Mouse (Mus musculus) neural tube, embryonic 15.5 days (tissue): ENCODE data around the gene Crnkl1. TPM values are rescaled to one million over a fixed set of nuclear protein-coding genes. Genes with fewer than 3 reads are reported as not detected.

Experiments used
- ATAC-seq: fragments of 200-750 bp; cut with Nextera tagmentation; 2 replicates; pipeline ENCODE4 v1.8.0; 2017; ENCODE audit warnings: mild to moderate bottlenecking, moderate TSS enrichment, moderate library complexity; ENCODE audit not compliant: low FRiP score
- H3K27ac ChIP-seq: fragments of 300-500 bp; sonication (generic); replicated peaks from 2 replicates; pipeline ENCODE4 v1.5.1; 2015; ENCODE audit warnings: mild to moderate bottlenecking, inconsistent platforms
- H3K27me3 ChIP-seq: fragments of 300-500 bp; sonication (generic); replicated peaks from 2 replicates; pipeline ENCODE4 v1.6.1; 2015; ENCODE audit warnings: inconsistent platforms
- H3K36me3 ChIP-seq: fragments of 300-500 bp; sonication (generic); 2 replicates; pipeline ENCODE4 v1.6.1; 2015; ENCODE audit warnings: inconsistent platforms
- H3K4me1 ChIP-seq: fragments of 300-500 bp; sonication (generic); 2 replicates; pipeline ENCODE4 v1.6.1; 2015; ENCODE audit warnings: inconsistent platforms
- H3K4me2 ChIP-seq: fragments of 300-500 bp; sonication (generic); 2 replicates; pipeline ENCODE4 v1.6.1; 2015; ENCODE audit warnings: inconsistent platforms, mild to moderate bottlenecking, moderate library complexity
- H3K4me3 ChIP-seq: fragments of 300-500 bp; sonication (generic); replicated peaks from 2 replicates; pipeline ENCODE4 v1.5.1; 2015; ENCODE audit warnings: mild to moderate bottlenecking, inconsistent platforms
- H3K9ac ChIP-seq: fragments of 300-500 bp; sonication (generic); replicated peaks from 2 replicates; pipeline ENCODE4 v1.6.1; 2015; ENCODE audit warnings: mild to moderate bottlenecking, inconsistent platforms
- H3K9me3 ChIP-seq: fragments of 300-500 bp; sonication (generic); replicated peaks from 2 replicates; pipeline ENCODE4 v1.6.1; 2016; ENCODE audit warnings: inconsistent platforms
- WGBS: fragments of 180-500 bp; shearing (Covaris S2); methylation state at CpG from one replicate; pipeline ENCODE4 v1.1.7; 2015; ENCODE audit warnings: mixed read lengths; 5-methylcytosine and 5-hydroxymethylcytosine counted together
- polyA plus RNA-seq: library from polyadenylated mRNA; unstranded; fragments of >200 nt; fragmentation: Nextera tagmentation; extraction: Ambion mirVana; gene quantifications from 2 replicates; pipeline ENCODE4 v1.2.1, GENCODE M21; 2015

The Crnkl1 gene
- 18.8 and 22.7 TPM in 2 replicates for polyA plus RNA-seq

GRCm38 (mm10) chr2:145934339-145935231 is at the start of gene Crnkl1, which contains the start of gene Cfap61:
Crnkl1 (minus strand) TSS chr2:145935014.
Cfap61 (plus strand) TSS chr2:145934784.
- WGBS = under 1% methylated on average over 61 of the region's 61 CpGs

GRCm38 (mm10) chr2:145982317-145983045 is 47.7 kb upstream of the Crnkl1 start:
- Histone ChIP-seq H3K27ac (no peak overlapping the region), H3K27me3 (no peaks in the 10 kb centered on the region), H3K4me2 (no peak overlapping the region), H3K4me1 (peaks cover 11% of the 10 kb centered on the region; the same call in 1 of the 2 replicates), H3K9ac (no peak overlapping the region), H3K36me3 (no peaks in the 10 kb centered on the region), H3K9me3 (no peaks in the 10 kb centered on the region), H3K4me3 (no peak overlapping the region)
- WGBS = 56% methylated on average over 9 of the region's 9 CpGs
- no peak for ATAC-seq

More at GRCm38 (mm10) chr2:145934339-145935231, at the start of gene Crnkl1, which contains the start of gene Cfap61:
- H3K4me2 ChIP-seq = peak within 1 kb of the TSS; percentile 81
- H3K4me3 ChIP-seq = peak within 1 kb of the TSS; percentile 78
- H3K9ac ChIP-seq = peak within 1 kb of the TSS; percentile 59
- ATAC-seq = peak; percentile 99
- peaks cover 9% of the 10 kb centered on the region for H3K4me1 ChIP-seq
- no peak within 1 kb of the TSS for H3K27ac ChIP-seq
- no peaks in the 10 kb centered on the region for H3K9me3 ChIP-seq
- H3K36me3 ChIP-seq = peaks cover 28% of the 10 kb centered on the region
- no peaks in the 10 kb centered on the region for H3K27me3 ChIP-seq

- Histone ChIP-seq H3K4me3 (no peak overlapping the region), H3K9ac (no peak overlapping the region), H3K9me3 (no peaks in the 10 kb centered on the region), H3K36me3 (no peaks in the 10 kb centered on the region), H3K27me3 (no peaks in the 10 kb centered on the region), H3K4me1 (peaks cover 11% of the 10 kb centered on the region; the same call in 1 of the 2 replicates), H3K27ac (peak overlapping the region; percentile 35), H3K4me2 (no peak overlapping the region)
- no peak for ATAC-seq
- 31% methylated on average over 6 of the region's 6 CpGs for WGBS
These were observed 46.9 kb upstream of the Crnkl1 start for GRCm38 (mm10) chr2:145981699-145982112.

GRCm38 (mm10) chr2:145980881-145981280 is 46.1 kb upstream of the Crnkl1 start:
- no peak overlapping the region for H3K4me2 ChIP-seq
- peaks cover 11% of the 10 kb centered on the region; the same call in 1 of the 2 replicates for H3K4me1 ChIP-seq
- no peaks in the 10 kb centered on the region for H3K36me3 ChIP-seq
- no peak for ATAC-seq
- H3K27me3 ChIP-seq = no peaks in the 10 kb centered on the region
- no peak overlapping the region for H3K4me3 ChIP-seq
- no peaks in the 10 kb centered on the region for H3K9me3 ChIP-seq
- H3K27ac ChIP-seq = no peak overlapping the region
- WGBS = 80% methylated on average over 9 of the region's 9 CpGs
- H3K9ac ChIP-seq = no peak overlapping the region

GRCm38 (mm10) chr2:145979616-145980015 is 44.8 kb upstream of the Crnkl1 start:
- no peaks in the 10 kb centered on the region for H3K36me3 ChIP-seq
- H3K4me1 ChIP-seq = peaks cover 11% of the 10 kb centered on the region; the same call in 1 of the 2 replicates
- H3K4me2 ChIP-seq = no peak overlapping the region
- no peak overlapping the region for H3K4me3 ChIP-seq
- no peaks in the 10 kb centered on the region for H3K9me3 ChIP-seq
- ATAC-seq = no peak
- no peak overlapping the region for H3K9ac ChIP-seq
- 44% methylated on average over 4 of the region's 4 CpGs for WGBS
- H3K27ac ChIP-seq = no peak overlapping the region
- no peaks in the 10 kb centered on the region for H3K27me3 ChIP-seq

- WGBS = 92% methylated on average over 4 of the region's 4 CpGs
- Histone ChIP-seq H3K4me2 (no peak overlapping the region), H3K9me3 (no peaks in the 10 kb centered on the region), H3K27ac (no peak overlapping the region), H3K4me3 (no peak overlapping the region), H3K36me3 (no peaks in the 10 kb centered on the region), H3K4me1 (no peaks in the 10 kb centered on the region), H3K9ac (no peak overlapping the region), H3K27me3 (no peaks in the 10 kb centered on the region)
- ATAC-seq = no peak
These were observed 37.8 kb upstream of the Crnkl1 start for GRCm38 (mm10) chr2:145972571-145972970.

- no peaks in the 10 kb centered on the region for H3K36me3 ChIP-seq
- H3K4me2 ChIP-seq = no peak overlapping the region
- no peaks in the 10 kb centered on the region for H3K27me3 ChIP-seq
- H3K9ac ChIP-seq = no peak overlapping the region
- no peaks in the 10 kb centered on the region for H3K4me1 ChIP-seq
- 74% methylated on average over 20 of the region's 20 CpGs for WGBS
- ATAC-seq = peak; percentile 38; the same call in 1 of the 2 replicates
- no peak overlapping the region for H3K27ac ChIP-seq
- no peaks in the 10 kb centered on the region for H3K9me3 ChIP-seq
- no peak overlapping the region for H3K4me3 ChIP-seq
These were observed 36.6 kb upstream of the Crnkl1 start for GRCm38 (mm10) chr2:145971237-145972010.

GRCm38 (mm10) chr2:145970751-145971150 is 35.9 kb upstream of the Crnkl1 start:
- Histone ChIP-seq H3K9ac (no peak overlapping the region), H3K27ac (no peak overlapping the region), H3K36me3 (no peaks in the 10 kb centered on the region)

GRCm38 (mm10) chr2:145961861-145962260 is 27.0 kb upstream of the Crnkl1 start:
- H3K9me3 ChIP-seq = no peaks in the 10 kb centered on the region
- H3K27ac ChIP-seq = no peak overlapping the region
- 81% methylated on average over 5 of the region's 5 CpGs for WGBS
- no peak overlapping the region for H3K4me2 ChIP-seq
- no peak overlapping the region for H3K9ac ChIP-seq
- no peak for ATAC-seq
- no peaks in the 10 kb centered on the region for H3K36me3 ChIP-seq
- H3K4me3 ChIP-seq = no peak overlapping the region
- H3K4me1 ChIP-seq = no peaks in the 10 kb centered on the region
- no peaks in the 10 kb centered on the region for H3K27me3 ChIP-seq

More at GRCm38 (mm10) chr2:145970751-145971150, 35.9 kb upstream of the Crnkl1 start:
- WGBS = 77% methylated on average over 12 of the region's 12 CpGs
- ATAC-seq = no peak
- Histone ChIP-seq H3K27me3 (no peaks in the 10 kb centered on the region), H3K9me3 (no peaks in the 10 kb centered on the region), H3K4me1 (no peaks in the 10 kb centered on the region), H3K4me2 (no peak overlapping the region), H3K4me3 (no peak overlapping the region)

GRCm38 (mm10) chr2:145958551-145958950 is 23.7 kb upstream of the Crnkl1 start:
- Histone ChIP-seq H3K36me3 (no peaks in the 10 kb centered on the region), H3K4me1 (no peaks in the 10 kb centered on the region), H3K9me3 (no peaks in the 10 kb centered on the region), H3K4me3 (no peak overlapping the region), H3K27me3 (no peaks in the 10 kb centered on the region), H3K27ac (no peak overlapping the region), H3K9ac (no peak overlapping the region), H3K4me2 (no peak overlapping the region)
- WGBS = 25% methylated on average over 7 of the region's 7 CpGs
- no peak for ATAC-seq

GRCm38 (mm10) chr2:145958097-145958496 is 23.3 kb upstream of the Crnkl1 start:
- ATAC-seq = no peak
- 38% methylated on average over 6 of the region's 6 CpGs for WGBS

More at GRCm38 (mm10) chr2:145958097-145958496, 23.3 kb upstream of the Crnkl1 start:
- Histone ChIP-seq H3K9me3 (no peaks in the 10 kb centered on the region), H3K4me3 (no peak overlapping the region), H3K4me2 (no peak overlapping the region), H3K27me3 (no peaks in the 10 kb centered on the region), H3K4me1 (no peaks in the 10 kb centered on the region), H3K9ac (no peak overlapping the region), H3K36me3 (no peaks in the 10 kb centered on the region), H3K27ac (no peak overlapping the region)
